Mouse (Mus musculus) kidney, adult 2 months (tissue): ENCODE data around the gene Slc33a1.

Source experiments
- CTCF ChIP-seq: fragments of 200-500 bp; conservative IDR thresholded peaks from 2 replicates; pipeline ENCODE4 v1.5.1; 2011; ENCODE audit warnings: low read depth, mild to moderate bottlenecking, control low read depth, low read length, moderate library complexity, mixed read lengths; ENCODE audit not compliant: insufficient read depth, insufficient read length
- POLR2A ChIP-seq: fragments of 200-500 bp; IDR thresholded peaks from one replicate; pipeline ENCODE4 v1.6.1; 2011; ENCODE audit warnings: low read depth, low read length, control low read depth

DNA sequence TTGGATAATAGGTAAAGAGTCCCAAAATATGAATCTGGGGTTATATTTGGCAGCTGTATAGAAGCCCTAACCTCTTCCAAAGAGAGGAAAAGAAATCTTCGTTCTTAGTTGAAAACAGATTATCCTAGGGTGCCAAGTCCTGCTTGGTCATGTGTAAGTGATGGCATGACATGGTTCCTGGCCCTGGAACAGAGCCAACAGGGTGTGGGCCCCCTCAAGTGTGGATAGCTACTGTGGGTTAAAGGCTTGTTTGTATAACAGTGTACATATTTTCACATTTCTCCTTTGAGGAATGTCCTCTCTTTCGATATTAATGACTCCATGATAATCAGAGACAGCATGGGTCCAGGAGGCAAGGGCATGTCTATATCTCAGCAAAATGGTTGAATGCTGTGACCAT, 25.6 kb downstream of the Slc33a1 start:
- TF ChIP-seq POLR2A (no peak), CTCF (no peak)
